Mouse (Mus musculus) heart, embryonic 10.5 days (tissue): ENCODE results near the gene C1galt1c1. TPM values are rescaled to one million over a fixed set of nuclear protein-coding genes. Genes with fewer than 3 reads are reported as not detected.
A peak's percentile ranks its signal among the peaks of the same experiment; 100 is the strongest.

ENCODE experiments used
- DNase-seq: peaks from one replicate; pipeline ENCODE4 v3.0.0-alpha.2; 2017; ENCODE audit warnings: low spot score
- H3K27ac ChIP-seq: fragments of 300-500 bp; sonication (generic); 2 replicates; pipeline ENCODE4 v1.5.1; 2016; ENCODE audit warnings: mild to moderate bottlenecking
- H3K27me3 ChIP-seq: fragments of 300-500 bp; sonication (generic); 2 replicates; pipeline ENCODE4 v1.6.1; 2016; ENCODE audit warnings: mild to moderate bottlenecking; ENCODE audit not compliant: poor library complexity, insufficient read depth, severe bottlenecking
- H3K36me3 ChIP-seq: fragments of 300-500 bp; sonication (generic); 2 replicates; pipeline ENCODE4 v1.6.1; 2016; ENCODE audit warnings: mild to moderate bottlenecking, moderate library complexity
- H3K4me1 ChIP-seq: fragments of 300-500 bp; sonication (generic); 2 replicates; pipeline ENCODE4 v1.6.1; 2016; ENCODE audit warnings: mild to moderate bottlenecking
- H3K4me3 ChIP-seq: fragments of 300-500 bp; sonication (generic); 2 replicates; pipeline ENCODE4 v1.5.1; 2016; ENCODE audit warnings: mild to moderate bottlenecking, moderate library complexity
- H3K9me3 ChIP-seq: fragments of 300-500 bp; sonication (generic); 2 replicates; pipeline ENCODE4 v1.6.1; 2016; ENCODE audit warnings: mild to moderate bottlenecking, moderate library complexity
- WGBS: fragments of 180-500 bp; shearing (Covaris S2); methylation state at CpG from one replicate; pipeline ENCODE4 v1.1.7; 2016; 5-methylcytosine and 5-hydroxymethylcytosine counted together
- polyA plus RNA-seq: library from polyadenylated mRNA; unstranded; fragments of >200 nt; fragmentation: Nextera tagmentation; extraction: Ambion mirVana; gene quantifications from 2 replicates; pipeline ENCODE4 v1.2.1, GENCODE M21; 2016

Gene C1galt1c1
- polyA plus RNA-seq, 1 experiment from 2014 or later: 28.0 TPM

DNA sequence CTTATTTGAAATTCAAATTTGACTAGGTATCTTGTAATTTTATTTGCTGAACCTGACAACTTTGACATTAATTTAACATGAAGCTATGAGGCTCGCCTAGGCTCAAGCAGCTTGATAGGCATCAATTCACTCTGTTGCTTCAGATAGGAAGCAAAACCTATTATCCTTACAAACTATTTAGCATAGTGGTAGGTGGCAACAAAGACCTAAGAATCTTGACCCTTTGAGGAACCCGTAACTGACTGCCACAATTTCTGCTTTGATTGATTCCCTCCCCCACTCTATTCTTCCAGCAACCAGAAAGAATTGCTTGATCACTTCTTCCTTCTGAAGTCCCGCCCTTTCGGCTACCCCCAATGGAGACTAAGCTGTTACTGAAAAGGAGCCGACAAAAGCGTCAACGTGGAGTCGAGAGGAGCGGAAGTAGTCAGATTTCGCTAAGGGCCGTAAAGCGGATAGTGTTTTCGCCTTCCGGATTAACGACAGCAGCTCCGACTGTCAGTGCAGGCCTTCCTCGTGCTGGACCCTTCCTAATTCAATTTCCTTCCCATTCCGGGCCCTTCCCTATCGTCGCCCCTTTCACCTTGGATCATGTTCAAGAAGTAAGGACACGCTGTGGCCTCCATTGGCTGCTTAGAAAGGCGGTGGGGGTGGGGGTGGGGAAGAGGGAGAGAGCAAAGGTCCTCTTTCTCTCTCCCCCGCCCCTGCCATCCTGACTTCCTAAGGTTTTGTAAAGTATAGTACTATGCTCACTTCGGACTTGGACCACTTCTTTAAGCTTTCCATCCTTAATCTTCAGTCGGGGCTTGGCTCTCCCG is 34.5 kb downstream of the C1galt1c1 start, which contains the start of gene Mcts1:
Gene Mcts1, plus strand, starts transcription at position 402 of the 818 bp plus-strand sequence.
- peak; percentile 88 for DNase-seq
- Histone ChIP-seq H3K36me3 (no peaks in the 10 kb centered on the region), H3K4me3 (peak within 1 kb of the TSS; percentile 60), H3K9me3 (no peaks in the 10 kb centered on the region), H3K4me1 (no peaks in the 10 kb centered on the region), H3K27me3 (no peaks in the 10 kb centered on the region), H3K27ac (peak within 1 kb of the TSS; percentile 84)
- 19% methylated on average over 26 of the region's 26 CpGs for WGBS

DNA sequence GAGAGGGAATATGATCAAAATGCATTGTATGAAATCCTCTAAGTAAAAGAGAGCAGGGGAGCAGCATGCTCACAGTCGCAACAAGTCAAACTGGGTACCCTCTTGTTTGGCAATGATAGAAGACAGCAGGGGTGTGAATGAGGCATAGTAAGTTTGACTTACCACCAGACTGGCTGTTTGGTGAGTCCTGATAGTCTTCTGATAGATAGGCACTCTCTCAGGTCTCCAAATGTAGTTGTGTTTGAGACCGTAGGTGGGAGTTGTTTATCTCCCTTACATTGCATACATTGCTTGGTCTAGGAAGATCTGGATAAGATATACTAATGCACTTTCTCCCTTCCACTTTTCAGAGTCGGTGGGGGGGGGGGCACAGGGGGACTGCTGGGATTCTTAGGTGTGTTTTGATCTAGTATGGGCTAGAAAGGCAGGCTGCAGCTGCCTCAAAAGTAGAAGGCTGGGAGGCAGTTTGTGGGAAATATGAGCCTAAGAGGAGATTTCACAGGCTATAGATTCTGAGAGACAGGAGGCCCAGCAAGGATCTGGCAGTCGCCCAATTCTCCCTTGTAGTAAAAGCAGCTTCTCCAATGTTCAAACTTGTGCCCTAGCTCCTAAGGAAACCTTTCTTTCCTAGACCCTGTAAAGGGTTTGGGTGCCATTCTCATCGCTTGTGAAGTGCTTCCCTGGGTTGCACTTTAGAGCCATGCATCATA is 41.6 kb downstream of the C1galt1c1 start:
- H3K4me1 ChIP-seq: no peaks in the 10 kb centered on the region
- no peaks in the 10 kb centered on the region for H3K27me3 ChIP-seq
- no peaks in the 10 kb centered on the region for H3K36me3 ChIP-seq
- H3K9me3 ChIP-seq: no peaks in the 10 kb centered on the region
- H3K4me3 ChIP-seq: no peak overlapping the region
- WGBS: 46% methylated on average over 5 of the region's 5 CpGs
- DNase-seq: no peak
- H3K27ac ChIP-seq: no peak overlapping the region

DNA sequence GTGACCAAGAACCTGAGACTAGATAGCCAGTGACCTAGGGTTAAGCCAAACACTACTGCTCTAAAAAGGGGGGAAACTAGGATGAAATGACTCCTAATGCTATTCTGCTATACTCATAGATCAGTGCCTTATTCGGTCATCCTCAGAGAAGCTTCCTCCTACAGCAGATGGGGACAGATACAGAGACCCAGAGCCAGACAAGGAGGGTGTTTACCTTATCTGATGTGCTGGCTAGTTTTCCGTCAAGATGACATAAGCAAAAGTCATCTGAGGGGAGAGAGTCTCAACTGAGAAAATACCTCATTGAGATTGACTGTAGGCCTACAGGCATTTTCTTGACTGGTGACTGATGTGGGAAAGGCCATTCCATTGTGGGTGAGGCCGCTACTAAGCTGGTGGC is 43.1 kb downstream of the C1galt1c1 start:
- 74% methylated on average over 3 of the region's 3 CpGs for WGBS
- Histone ChIP-seq H3K27ac (no peak overlapping the region), H3K27me3 (no peaks in the 10 kb centered on the region), H3K9me3 (no peaks in the 10 kb centered on the region), H3K4me3 (no peak overlapping the region), H3K36me3 (no peaks in the 10 kb centered on the region), H3K4me1 (no peaks in the 10 kb centered on the region)
- DNase-seq: no peak

DNA sequence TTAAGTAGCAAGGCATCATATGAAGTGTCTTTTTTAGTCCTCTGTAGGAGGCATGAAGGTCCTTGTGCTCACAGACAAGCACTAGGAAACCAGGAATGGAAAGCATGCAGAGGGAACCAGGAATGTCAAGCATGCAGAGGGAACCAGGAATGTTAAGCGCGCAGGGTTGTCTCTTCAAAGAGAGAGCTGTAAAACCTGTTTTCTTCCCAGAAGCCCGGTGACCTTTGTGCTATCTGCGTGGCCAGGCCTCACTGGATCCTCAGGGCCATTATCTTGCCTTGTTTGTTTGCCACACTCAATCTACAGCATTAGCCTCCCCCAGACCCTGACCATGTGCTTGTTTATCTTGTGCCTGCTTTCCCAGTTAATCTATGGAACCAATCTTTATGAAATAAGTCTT is 45.1 kb downstream of the C1galt1c1 start:
- 21% methylated on average over 4 of the region's 4 CpGs for WGBS
- no peaks in the 10 kb centered on the region for H3K4me1 ChIP-seq

DNA sequence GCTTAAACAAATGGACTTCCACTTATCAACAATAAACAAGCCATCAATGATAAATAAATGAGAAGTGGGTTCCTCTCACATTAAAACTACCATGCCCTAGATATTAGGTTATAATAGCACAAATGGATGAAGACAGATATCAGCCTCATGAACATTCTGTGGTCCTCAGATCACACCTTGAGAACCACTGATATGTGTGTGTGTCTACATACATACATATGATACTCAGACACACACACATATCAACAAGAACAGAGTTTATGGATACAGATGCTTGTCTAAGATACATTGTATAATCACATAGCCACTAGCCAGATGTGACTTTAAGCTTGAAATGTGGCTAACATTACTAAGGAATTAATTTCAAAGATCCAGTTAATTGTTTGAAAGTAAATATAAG is 51.6 kb downstream of the C1galt1c1 start:
- no peak for DNase-seq
- Histone ChIP-seq H3K9me3 (no peaks in the 10 kb centered on the region), H3K27me3 (no peaks in the 10 kb centered on the region), H3K36me3 (no peaks in the 10 kb centered on the region), H3K27ac (no peak overlapping the region), H3K4me3 (no peak overlapping the region), H3K4me1 (no peaks in the 10 kb centered on the region)

More for the DNA sequence above, 45.1 kb downstream of the C1galt1c1 start:
- Histone ChIP-seq H3K9me3 (no peaks in the 10 kb centered on the region), H3K4me3 (no peak overlapping the region), H3K27me3 (no peaks in the 10 kb centered on the region), H3K36me3 (no peaks in the 10 kb centered on the region), H3K27ac (peak overlapping the region; percentile 29; the same call in 1 of the 2 replicates)
- peak; percentile 78 for DNase-seq

DNA sequence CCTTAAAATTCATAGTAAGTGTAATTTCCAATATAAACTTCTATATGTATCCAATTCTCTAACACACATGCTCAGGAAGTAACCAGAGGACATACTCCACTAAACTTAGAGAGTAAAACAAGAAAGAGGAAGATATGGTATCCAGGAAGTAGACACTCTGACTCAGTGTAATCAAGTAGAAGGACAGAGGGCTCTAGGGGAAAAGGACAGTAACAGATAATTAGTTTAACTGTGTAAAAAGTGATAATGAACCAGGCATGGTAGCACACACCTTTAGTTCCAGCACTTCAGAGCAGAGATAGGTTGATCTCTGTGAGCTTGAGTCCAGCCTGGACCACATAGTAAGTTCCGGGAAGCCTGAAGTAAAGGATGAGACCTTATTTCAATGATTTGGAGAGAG is 53.7 kb downstream of the C1galt1c1 start:
- WGBS: 90% methylated on average over 1 of the region's 1 CpGs
- no peaks in the 10 kb centered on the region for H3K27me3 ChIP-seq
- no peak for DNase-seq
- no peak overlapping the region for H3K4me3 ChIP-seq
- no peaks in the 10 kb centered on the region for H3K36me3 ChIP-seq
- no peak overlapping the region for H3K27ac ChIP-seq
- H3K4me1 ChIP-seq: no peaks in the 10 kb centered on the region
- no peaks in the 10 kb centered on the region for H3K9me3 ChIP-seq

Other genes starting within 250 kb of the C1galt1c1 start
- gene Lamp2, start 178.6 kb downstream of the C1galt1c1 start, polyA plus RNA-seq: 96.9 and 115 TPM in 2 replicates
- 32.6 and 34.2 TPM in 2 replicates for gene Cul4b, start 58.9 kb downstream of the C1galt1c1 start, polyA plus RNA-seq
- gene Mcts1, start 34.5 kb downstream of the C1galt1c1 start, polyA plus RNA-seq: 52.9 and 60.2 TPM in 2 replicates
- 3.0 and 3.6 TPM in 2 replicates for gene 6030498E09Rik, start 137.6 kb upstream of the C1galt1c1 start, polyA plus RNA-seq